Mouse (Mus musculus) activated CD4-positive, CD25-positive, alpha-beta regulatory T cell (primary cell): ENCODE measurements around the gene Olfr600. TPM values are rescaled to one million over a fixed set of nuclear protein-coding genes. Genes with fewer than 3 reads are reported as not detected.

Experiments
- polyA plus RNA-seq, 2 experiments: library from polyadenylated mRNA; unstranded; fragments of 100-300 nt; shearing (Covaris generic); gene quantifications; one replicate each; pipeline ENCODE4 v1.2.1; 2017

Olfr600 gene
- polyA plus RNA-seq: not detected

GRCm38 (mm10) chr7:103349569-103349968, at the start of gene Olfr600:
TSS of gene Olfr600 (minus strand) at chr7:103349669.

DNA sequence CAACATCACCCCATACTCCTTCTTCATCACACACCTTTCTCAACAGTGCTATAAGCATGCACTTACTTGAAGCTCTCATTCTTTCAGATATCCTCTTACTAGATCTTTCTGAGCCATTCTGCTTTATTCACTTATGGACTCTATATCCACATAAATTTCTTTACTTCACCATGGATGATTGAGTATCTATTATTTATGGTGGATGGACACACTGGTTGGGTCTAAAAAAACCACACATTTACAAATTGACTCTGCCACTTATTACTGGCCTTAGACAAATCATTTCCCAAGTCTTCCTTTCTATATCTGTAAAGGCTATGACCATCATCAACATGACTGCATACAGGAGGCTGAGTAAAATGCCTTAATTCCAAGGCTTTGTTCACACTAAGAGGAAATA, 36.6 kb upstream of the Olfr600 start, which contains the start of gene Olfr603:
Gene Olfr603, minus strand, starts transcription at position 101 of the 400 bp plus-strand sequence.

DNA sequence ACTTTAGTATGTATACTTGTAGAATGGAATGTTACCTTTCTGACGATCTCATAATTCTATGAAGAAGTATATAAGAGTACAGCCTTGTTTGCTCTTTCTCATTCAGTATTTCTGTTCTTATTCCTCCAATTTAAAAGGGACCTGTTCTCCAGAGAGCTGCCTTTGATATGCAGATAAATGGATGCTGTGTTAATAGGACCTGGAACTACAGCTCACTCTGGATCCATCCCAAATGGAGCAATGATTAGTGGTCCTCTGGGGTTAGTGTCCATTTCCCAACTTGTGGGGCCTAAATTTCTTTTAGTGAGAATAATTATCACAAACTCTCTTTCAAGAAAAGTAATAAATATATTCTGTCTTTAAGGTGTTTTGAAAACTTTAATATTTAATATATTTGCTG, 13.1 kb upstream of the Olfr600 start, which contains the start of gene Olfr601:
Gene Olfr601, minus strand, starts transcription at position 101 of the 400 bp plus-strand sequence.

DNA sequence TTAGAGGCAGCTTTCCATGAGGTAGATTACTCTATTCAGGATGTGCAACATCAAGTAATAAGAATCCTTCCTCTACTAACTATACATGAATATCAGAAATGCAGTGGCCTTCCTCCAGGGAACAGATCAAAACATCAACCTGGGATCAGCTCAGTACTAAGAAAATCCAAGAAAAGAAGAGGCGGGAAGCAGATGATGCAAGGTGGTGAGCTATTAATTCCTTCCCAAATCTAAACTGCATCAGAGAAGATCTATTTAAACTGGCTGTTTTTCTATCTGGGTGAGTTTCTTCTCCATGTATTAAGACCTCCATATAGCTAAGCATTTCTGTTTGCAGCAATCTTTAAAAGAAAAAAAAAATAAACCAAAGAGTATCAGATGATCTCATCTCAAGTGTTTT, 13.9 kb downstream of the Olfr600 start, which contains the start of gene Olfr599:
Gene Olfr599, plus strand, starts transcription at position 301 of the 400 bp plus-strand sequence.

GRCm38 (mm10) chr7:103323268-103323667, 26.2 kb downstream of the Olfr600 start, which contains the start of gene Olfr598:
TSS of gene Olfr598 (plus strand) at chr7:103323568.

DNA sequence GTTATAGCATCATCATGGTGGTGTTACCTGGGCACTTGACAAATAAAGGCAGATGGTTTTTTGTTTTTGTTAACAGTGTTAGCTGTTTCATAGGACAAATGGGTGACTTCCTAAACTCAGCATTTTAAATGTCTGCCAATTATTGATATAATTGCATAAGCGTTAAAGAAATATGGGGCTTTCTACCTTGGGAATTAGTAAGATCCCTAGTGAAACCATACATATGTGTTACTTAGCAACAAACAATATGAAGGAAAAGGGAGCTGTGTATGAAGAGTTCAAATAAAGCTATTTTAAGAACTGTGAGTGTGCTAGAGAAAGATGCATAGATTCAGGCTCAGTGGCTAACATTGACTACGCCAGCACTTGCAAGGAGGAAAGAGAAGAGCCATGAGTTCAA, 33.5 kb downstream of the Olfr600 start, which contains the start of gene Olfr597:
Gene Olfr597, plus strand, starts transcription at position 301 of the 400 bp plus-strand sequence.

DNA sequence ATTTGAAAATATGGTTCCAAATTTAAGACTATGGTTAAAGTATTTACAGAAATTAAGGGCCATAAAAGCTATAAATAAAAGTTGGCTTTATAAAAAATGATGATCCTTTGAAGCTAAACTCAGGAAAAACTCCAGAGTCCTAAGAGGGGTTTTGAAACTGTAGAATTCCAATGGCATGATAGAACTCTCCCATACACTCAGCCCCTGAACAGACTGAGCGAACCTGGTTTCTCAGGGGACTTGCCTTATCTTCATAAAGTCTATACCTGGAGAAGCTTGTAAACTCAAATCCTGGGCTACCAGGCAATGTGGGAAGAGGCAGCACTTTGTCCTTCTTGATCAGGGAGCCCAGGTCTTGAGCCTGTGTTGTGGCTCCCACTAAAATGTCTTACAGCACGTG, 44.1 kb downstream of the Olfr600 start, which contains the start of gene Olfr596:
Gene Olfr596, plus strand, starts transcription at position 301 of the 400 bp plus-strand sequence.

Other genes starting within 250 kb of the Olfr600 start
- gene Olfr586, start 224.0 kb downstream of the Olfr600 start, polyA plus RNA-seq: not detected
- gene Olfr588-ps1, start 208.8 kb downstream of the Olfr600 start, polyA plus RNA-seq: under 1 TPM in 1 of 2 experiments, not detected in 1; 0.04 TPM
- not detected for gene Olfr589, start 193.3 kb downstream of the Olfr600 start, polyA plus RNA-seq
- not detected for gene Olfr591, start 171.3 kb downstream of the Olfr600 start, polyA plus RNA-seq
- under 1 TPM in 1 of 2 experiments, not detected in 1; 0.05 TPM for gene Olfr592, start 164.9 kb downstream of the Olfr600 start, polyA plus RNA-seq
- gene Olfr593, start 137.8 kb downstream of the Olfr600 start, polyA plus RNA-seq: not detected
- gene Olfr594, start 132.7 kb downstream of the Olfr600 start, polyA plus RNA-seq: under 1 TPM in 1 of 2 experiments, not detected in 1; 0.36 TPM
- not detected for gene Usp17ld, start 97.2 kb downstream of the Olfr600 start, polyA plus RNA-seq
- gene Olfr596, start 44.0 kb downstream of the Olfr600 start, polyA plus RNA-seq: not detected
- under 1 TPM in 1 of 2 experiments, not detected in 1; 0.55 TPM for gene Olfr597, start 33.4 kb downstream of the Olfr600 start, polyA plus RNA-seq
- gene Olfr598, start 26.1 kb downstream of the Olfr600 start, polyA plus RNA-seq: not detected
- gene Olfr599, start 13.8 kb downstream of the Olfr600 start, polyA plus RNA-seq: not detected
- gene Olfr601, start 13.0 kb upstream of the Olfr600 start, polyA plus RNA-seq: not detected
- not detected for gene Olfr603, start 36.5 kb upstream of the Olfr600 start, polyA plus RNA-seq
- under 1 TPM in 1 of 2 experiments, not detected in 1; 0.25 TPM for gene Usp17lc, start 65.4 kb upstream of the Olfr600 start, polyA plus RNA-seq
- gene Olfr605, start 95.8 kb upstream of the Olfr600 start, polyA plus RNA-seq: not detected
- under 1 TPM in 1 of 2 experiments, not detected in 1; 0.07 TPM for gene Olfr606, start 99.4 kb upstream of the Olfr600 start, polyA plus RNA-seq
- under 1 TPM in 1 of 2 experiments, not detected in 1; 0.05 TPM for gene Olfr607, start 114.5 kb upstream of the Olfr600 start, polyA plus RNA-seq
- not detected for gene Olfr608, start 120.2 kb upstream of the Olfr600 start, polyA plus RNA-seq
- gene Olfr609, start 148.4 kb upstream of the Olfr600 start, polyA plus RNA-seq: under 1 TPM in 1 of 2 experiments, not detected in 1; 0.17 TPM
- not detected for gene Olfr610, start 162.5 kb upstream of the Olfr600 start, polyA plus RNA-seq
- not detected for gene Olfr611, start 171.2 kb upstream of the Olfr600 start, polyA plus RNA-seq
- gene Olfr612, start 193.0 kb upstream of the Olfr600 start, polyA plus RNA-seq: not detected
- gene Olfr613, start 198.4 kb upstream of the Olfr600 start, polyA plus RNA-seq: not detected
- under 1 TPM in 1 of 2 experiments, not detected in 1; 0.28 TPM for gene Olfr615, start 206.4 kb upstream of the Olfr600 start, polyA plus RNA-seq
- under 1 TPM in 1 of 2 experiments, not detected in 1; 0.11 TPM for gene Olfr616, start 219.5 kb upstream of the Olfr600 start, polyA plus RNA-seq
- not detected for gene Olfr617, start 223.4 kb upstream of the Olfr600 start, polyA plus RNA-seq
- gene Olfr618, start 240.4 kb upstream of the Olfr600 start, polyA plus RNA-seq: not detected